Mouse (Mus musculus): ENCODE results near the gene Trmt11. TPM values are rescaled to one million over a fixed set of nuclear protein-coding genes. Genes with fewer than 3 reads are reported as not detected.
A peak's percentile ranks its signal among the peaks of the same experiment; 100 is the strongest.
"Not testable (repeated sequence)": the region's sequence is repeated elsewhere in the genome, so short reads cannot be mapped to it uniquely, and the experiment has no call there.

Gene Trmt11
- polyA plus RNA-seq, 1 experiment from 2014 or later: 31.6 TPM

DNA sequence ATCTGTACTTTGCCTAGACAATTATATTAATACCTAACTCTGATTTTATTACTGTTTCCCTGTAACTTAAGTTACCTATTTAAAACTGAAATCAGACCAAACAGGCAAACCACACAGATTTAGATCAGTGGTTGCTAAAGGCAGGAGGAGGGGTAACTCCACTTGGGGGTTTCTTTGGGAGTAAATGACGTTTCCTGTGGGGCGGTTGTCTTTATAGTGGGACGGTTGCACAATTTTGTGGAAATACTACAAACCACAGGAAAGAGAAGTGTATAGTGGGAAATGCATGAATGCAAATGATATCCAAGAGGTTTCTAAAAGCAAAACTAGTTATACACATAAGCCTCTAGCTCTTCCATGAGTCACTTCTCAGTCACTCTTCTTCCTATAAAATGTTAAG lies 50.6 kb downstream of the Trmt11 start:
- no peaks in the 10 kb centered on the region for H3K27me3 ChIP-seq

DNA sequence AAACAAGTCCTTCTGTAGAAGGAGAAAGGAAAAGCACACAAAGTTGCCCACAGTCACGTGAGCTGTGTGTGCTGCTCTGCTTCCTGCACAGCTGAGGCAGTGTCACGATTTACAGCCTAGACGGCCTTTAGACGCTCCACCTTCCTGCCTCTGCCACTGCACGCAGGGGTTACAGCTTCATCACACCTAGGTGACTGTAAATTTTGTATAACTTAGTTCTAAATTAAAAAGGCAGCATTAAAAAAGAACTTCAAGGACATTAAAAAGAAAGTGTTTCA lies 62.1 kb downstream of the Trmt11 start:
- Histone ChIP-seq H3K4me1 (no peaks in the 10 kb centered on the region), H3K27ac (no peak overlapping the region), H3K4me2 (no peak overlapping the region), H3K9ac (no peak overlapping the region), H3K9me3 (replicated peaks) (no peaks in the 10 kb centered on the region), H3K4me3 (no peak overlapping the region), H3K27me3 (no peaks in the 10 kb centered on the region), H3K36me3 (ENCODE audit: poor library complexity, severe bottlenecking) (peaks cover 30% of the 10 kb centered on the region)
- WGBS: 88% methylated on average over 5 of the region's 5 CpGs
- ATAC-seq: peak; percentile 29; the same call in 1 of the 2 replicates

More for the DNA sequence above, 50.6 kb downstream of the Trmt11 start:
- no peaks in the 10 kb centered on the region for H3K9me3 ChIP-seq (replicated peaks)
- peaks cover 44% of the 10 kb centered on the region for H3K36me3 ChIP-seq (ENCODE audit: poor library complexity, severe bottlenecking)
- H3K9ac ChIP-seq: no peak overlapping the region
- no peaks in the 10 kb centered on the region for H3K4me1 ChIP-seq
- H3K27ac ChIP-seq: no peak overlapping the region
- 89% methylated on average over 3 of the region's 3 CpGs for WGBS
- no peak overlapping the region for H3K4me2 ChIP-seq
- no peak for ATAC-seq
- H3K4me3 ChIP-seq: no peak overlapping the region

DNA sequence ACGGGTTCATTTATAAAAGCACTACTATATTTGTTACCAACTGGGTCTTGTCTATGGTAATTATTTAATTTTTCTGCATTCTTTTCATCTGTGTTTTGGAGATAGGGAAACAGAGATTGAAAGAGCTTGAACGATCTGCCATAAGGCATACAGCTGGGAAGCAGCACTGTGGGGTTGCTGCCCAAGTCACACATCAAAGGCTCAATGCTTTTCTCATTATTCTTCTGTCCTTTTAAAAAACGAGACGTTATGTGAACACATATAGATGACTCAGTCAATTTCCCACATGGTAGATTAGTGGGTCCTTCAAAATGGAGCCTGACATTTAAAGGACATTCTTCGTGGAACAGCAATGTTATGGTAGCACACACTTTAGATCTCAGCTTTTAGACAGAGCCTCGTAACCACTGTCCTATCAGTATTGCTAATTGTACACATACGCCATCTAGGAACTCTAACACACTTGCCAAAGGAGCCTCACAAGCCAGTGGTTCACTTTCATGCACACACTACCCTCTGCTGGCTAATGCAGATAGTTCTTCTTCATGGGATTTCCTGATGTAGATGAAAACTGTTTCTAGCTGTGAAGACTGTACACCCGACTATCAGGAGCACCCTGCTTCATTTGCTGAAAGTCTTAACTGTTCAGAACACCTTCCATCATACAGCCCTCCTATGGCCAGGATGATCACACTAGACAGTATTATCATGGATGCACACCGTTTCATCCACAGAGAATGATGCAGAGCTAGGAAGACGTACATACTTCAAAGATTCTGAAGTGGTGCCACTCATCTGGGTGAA lies 62.6 kb downstream of the Trmt11 start:
- Histone ChIP-seq H3K4me1 (no peaks in the 10 kb centered on the region), H3K9me3 (replicated peaks) (no peaks in the 10 kb centered on the region), H3K27ac (no peak overlapping the region; the same call in 1 of the 2 replicates), H3K9ac (no peak overlapping the region), H3K4me2 (no peak overlapping the region), H3K4me3 (no peak overlapping the region), H3K27me3 (no peaks in the 10 kb centered on the region), H3K36me3 (ENCODE audit: poor library complexity, severe bottlenecking) (peaks cover 33% of the 10 kb centered on the region)
- ATAC-seq: peak; percentile 91
- 73% methylated on average over 10 of the region's 10 CpGs for WGBS

DNA sequence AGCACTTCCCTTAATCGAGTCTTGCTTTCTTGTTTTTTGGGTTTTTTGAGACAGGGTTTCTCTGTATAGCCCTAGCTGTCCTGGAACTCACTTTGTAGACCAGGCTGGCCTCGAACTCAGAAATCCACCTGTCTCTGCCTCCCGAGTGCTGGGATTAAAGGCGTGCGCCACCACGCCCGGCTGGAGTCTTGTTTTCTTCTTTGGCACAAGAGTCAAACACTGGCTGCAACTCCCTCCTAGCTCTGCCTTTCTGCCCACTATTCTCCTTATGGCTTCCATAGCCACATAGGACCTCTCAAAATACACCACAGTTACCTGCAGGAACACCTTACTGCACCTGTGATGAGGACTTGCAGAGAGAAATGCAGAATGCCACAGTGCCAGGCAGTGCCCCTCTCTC lies 64.6 kb downstream of the Trmt11 start:
- not testable (repeated sequence) for ATAC-seq; H3K4me2 ChIP-seq; H3K9ac ChIP-seq; H3K27ac ChIP-seq; H3K27me3 ChIP-seq; H3K4me3 ChIP-seq; H3K4me1 ChIP-seq; H3K9me3 ChIP-seq (replicated peaks)
- 96% methylated on average over 7 of the region's 7 CpGs for WGBS
- H3K36me3 ChIP-seq (ENCODE audit: poor library complexity, severe bottlenecking): peaks cover 30% of the 10 kb centered on the region

DNA sequence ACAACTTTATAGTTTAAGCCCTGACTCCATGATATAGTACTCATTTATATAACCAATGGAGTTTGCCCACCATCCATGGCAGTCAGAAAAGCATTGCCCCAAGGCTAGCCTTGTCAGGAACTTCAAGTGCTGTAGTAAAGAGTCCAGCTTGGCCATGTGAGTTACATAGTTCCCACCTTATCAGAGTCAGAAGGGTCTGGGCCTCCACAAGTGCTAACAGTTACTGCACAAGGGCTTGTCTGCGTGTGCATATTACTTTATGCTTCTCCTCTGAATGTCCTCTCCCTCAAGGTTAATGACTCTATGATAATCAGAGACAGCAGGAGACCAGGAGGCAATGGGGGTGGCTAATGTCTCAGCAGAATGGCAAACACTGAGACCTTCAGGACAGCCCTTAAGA lies 73.4 kb downstream of the Trmt11 start:
- Histone ChIP-seq H3K9me3 (replicated peaks) (no peaks in the 10 kb centered on the region), H3K4me2 (no peak overlapping the region), H3K36me3 (ENCODE audit: poor library complexity, severe bottlenecking) (peaks cover 5% of the 10 kb centered on the region; the same call in 1 of the 2 replicates), H3K27me3 (no peaks in the 10 kb centered on the region), H3K9ac (no peak overlapping the region), H3K4me1 (no peaks in the 10 kb centered on the region), H3K27ac (no peak overlapping the region), H3K4me3 (no peak overlapping the region)
- no peak for ATAC-seq
- WGBS: 95% methylated on average over 1 of the region's 1 CpGs

DNA sequence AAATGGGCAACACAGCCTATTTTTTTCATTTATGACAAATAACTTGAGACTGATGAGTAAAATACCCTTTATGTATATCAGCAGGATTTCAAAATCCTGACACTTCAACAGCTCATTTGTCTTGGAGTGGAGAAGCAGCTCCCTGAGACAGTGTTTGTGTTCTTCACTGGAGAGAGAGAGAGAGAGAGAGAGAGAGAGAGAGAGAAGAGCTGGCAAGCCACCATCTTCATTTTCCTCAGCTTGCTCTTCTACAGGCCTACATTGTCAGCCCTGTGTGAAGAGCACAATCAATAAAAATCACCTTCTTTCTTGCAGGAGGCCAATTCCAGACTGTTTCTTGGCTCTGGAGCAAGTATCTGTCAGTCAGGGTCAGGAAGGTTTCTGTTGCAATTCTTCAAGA lies 78.8 kb downstream of the Trmt11 start:
- H3K4me1 ChIP-seq: no peaks in the 10 kb centered on the region

DNA sequence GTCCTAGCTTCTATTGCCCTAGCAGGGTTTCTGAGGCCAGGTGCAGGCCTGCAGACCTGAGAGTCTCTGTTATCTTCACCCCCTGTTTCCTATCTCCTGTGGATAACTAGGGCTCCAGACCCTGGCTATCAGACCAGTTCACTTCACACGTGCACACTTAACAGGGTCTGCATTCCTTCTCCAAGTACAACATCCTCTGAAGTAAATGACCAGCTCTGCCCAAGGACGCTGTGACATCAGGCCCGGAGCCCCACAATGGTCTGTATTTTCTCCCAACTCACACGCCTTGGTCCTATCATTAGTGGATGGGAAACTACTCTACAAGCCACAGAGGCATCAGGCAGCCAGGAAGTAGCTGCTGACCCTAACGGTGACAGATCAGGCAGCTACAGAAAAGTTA lies 81.4 kb downstream of the Trmt11 start:
- no peak overlapping the region for H3K4me2 ChIP-seq
- H3K36me3 ChIP-seq (ENCODE audit: poor library complexity, severe bottlenecking): no peaks in the 10 kb centered on the region
- H3K27me3 ChIP-seq: no peaks in the 10 kb centered on the region
- H3K4me1 ChIP-seq: no peaks in the 10 kb centered on the region
- no peak overlapping the region for H3K27ac ChIP-seq
- no peak overlapping the region for H3K4me3 ChIP-seq
- WGBS: 90% methylated on average over 5 of the region's 5 CpGs
- no peak overlapping the region for H3K9ac ChIP-seq
- H3K9me3 ChIP-seq (replicated peaks): no peaks in the 10 kb centered on the region
- no peak for ATAC-seq

More for the DNA sequence above, 78.8 kb downstream of the Trmt11 start:
- H3K4me2 ChIP-seq: no peak overlapping the region
- H3K9ac ChIP-seq: no peak overlapping the region
- H3K27ac ChIP-seq: no peak overlapping the region
- H3K4me3 ChIP-seq: no peak overlapping the region
- H3K27me3 ChIP-seq: no peaks in the 10 kb centered on the region
- ATAC-seq: no peak
- no peaks in the 10 kb centered on the region for H3K9me3 ChIP-seq (replicated peaks)
- no peaks in the 10 kb centered on the region for H3K36me3 ChIP-seq (ENCODE audit: poor library complexity, severe bottlenecking)

DNA sequence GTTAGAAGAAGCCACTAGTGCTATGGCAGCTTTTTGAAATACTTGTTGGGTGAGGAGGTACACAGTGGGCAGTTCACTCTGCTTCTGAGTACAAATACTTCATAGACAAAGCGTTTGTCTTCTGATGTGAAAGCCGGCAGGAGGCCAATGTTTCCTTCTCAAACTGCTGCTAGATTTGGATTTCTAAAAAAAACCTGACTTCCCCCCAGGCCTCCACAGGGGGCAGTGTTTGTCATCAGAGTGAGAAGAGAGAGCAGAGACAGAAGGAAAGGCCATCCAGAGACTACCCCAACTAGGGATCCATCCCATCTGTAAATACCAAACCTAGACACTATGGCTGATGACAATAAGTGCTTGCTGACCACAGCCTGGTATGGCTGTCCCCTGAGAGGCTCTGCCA lies 83.3 kb downstream of the Trmt11 start:
- 72% methylated on average over 2 of the region's 2 CpGs for WGBS
- no peak overlapping the region for H3K4me2 ChIP-seq
- H3K4me1 ChIP-seq: no peaks in the 10 kb centered on the region
- no peak overlapping the region for H3K9ac ChIP-seq
- H3K27me3 ChIP-seq: no peaks in the 10 kb centered on the region
- ATAC-seq: no peak
- no peak overlapping the region for H3K4me3 ChIP-seq
- H3K36me3 ChIP-seq (ENCODE audit: poor library complexity, severe bottlenecking): no peaks in the 10 kb centered on the region
- H3K9me3 ChIP-seq (replicated peaks): no peaks in the 10 kb centered on the region
- no peak overlapping the region for H3K27ac ChIP-seq

DNA sequence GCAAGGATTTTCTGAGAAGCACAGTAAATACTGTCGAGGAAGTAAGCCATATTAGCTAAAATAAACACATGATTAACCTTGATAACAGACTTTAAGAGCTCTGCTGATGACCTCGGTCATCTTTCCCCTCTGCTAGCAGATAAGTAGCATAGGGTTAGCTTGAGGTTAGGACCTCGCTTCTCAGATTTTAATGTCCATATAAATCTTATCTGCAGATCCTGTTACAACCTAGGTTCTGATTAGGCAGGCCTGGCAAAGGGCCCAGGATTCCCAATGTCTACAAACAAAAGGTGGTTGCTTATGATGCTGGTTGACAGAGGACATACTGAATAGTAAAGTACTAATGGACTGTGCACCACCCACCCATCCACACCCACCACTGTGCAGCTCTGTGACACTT lies 83.8 kb downstream of the Trmt11 start:
- WGBS: 80% methylated on average over 3 of the region's 3 CpGs
- Histone ChIP-seq H3K36me3 (ENCODE audit: poor library complexity, severe bottlenecking) (no peaks in the 10 kb centered on the region), H3K27me3 (no peaks in the 10 kb centered on the region), H3K4me3 (no peak overlapping the region), H3K4me1 (no peaks in the 10 kb centered on the region), H3K9ac (no peak overlapping the region), H3K27ac (no peak overlapping the region), H3K9me3 (replicated peaks) (no peaks in the 10 kb centered on the region), H3K4me2 (no peak overlapping the region)
- 0 out of 2 replicates have a peak, but pooled peaks have one; percentile 10 for ATAC-seq

DNA sequence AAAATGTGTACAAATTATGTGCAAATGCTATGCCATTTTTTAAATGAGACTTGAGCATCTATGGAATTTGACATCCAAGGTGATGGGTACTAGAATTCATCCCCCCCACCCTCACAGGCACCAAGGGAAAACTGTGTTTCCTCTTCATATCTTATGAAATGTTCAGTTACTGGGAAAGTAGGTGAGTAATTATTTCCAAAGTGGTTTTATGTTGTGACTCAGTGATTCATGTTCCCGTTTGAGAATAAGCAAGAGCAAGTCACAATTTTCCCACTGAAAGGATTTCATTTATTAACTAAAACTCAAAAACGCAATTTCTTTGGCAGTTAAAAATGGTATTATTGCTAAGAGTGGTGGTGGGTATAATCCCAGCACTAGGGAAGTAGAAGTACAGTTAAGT lies 95.8 kb downstream of the Trmt11 start:
- no peak for ATAC-seq
- H3K4me1 ChIP-seq: no peaks in the 10 kb centered on the region
- no peaks in the 10 kb centered on the region for H3K36me3 ChIP-seq (ENCODE audit: poor library complexity, severe bottlenecking)
- H3K9ac ChIP-seq: no peak overlapping the region
- 87% methylated on average over 2 of the region's 2 CpGs for WGBS
- H3K27ac ChIP-seq: no peak overlapping the region
- H3K4me3 ChIP-seq: no peak overlapping the region
- H3K4me2 ChIP-seq: no peak overlapping the region
- no peaks in the 10 kb centered on the region for H3K27me3 ChIP-seq
- no peaks in the 10 kb centered on the region for H3K9me3 ChIP-seq (replicated peaks)

DNA sequence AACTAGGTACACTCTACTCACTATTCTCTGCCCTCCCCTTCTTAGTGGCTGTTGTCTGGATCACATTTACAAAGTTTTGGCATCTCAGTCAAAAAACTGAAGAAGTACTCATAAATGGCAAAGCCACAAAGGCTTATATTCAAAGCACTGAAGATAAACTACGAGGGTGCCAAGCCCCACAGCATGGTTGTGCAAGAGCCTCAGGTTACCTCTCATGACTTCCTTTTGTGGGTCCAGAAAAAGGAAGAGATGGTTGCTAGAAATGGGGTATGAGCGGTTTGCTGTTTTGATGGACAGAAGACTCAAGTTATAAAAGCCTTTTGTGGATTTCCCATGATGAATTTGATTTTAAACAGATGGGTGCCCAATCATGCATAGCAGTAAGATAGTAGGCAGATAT lies 97.4 kb downstream of the Trmt11 start:
- Histone ChIP-seq H3K27ac (no peak overlapping the region), H3K27me3 (no peaks in the 10 kb centered on the region), H3K9me3 (replicated peaks) (no peaks in the 10 kb centered on the region), H3K4me1 (no peaks in the 10 kb centered on the region), H3K36me3 (ENCODE audit: poor library complexity, severe bottlenecking) (no peaks in the 10 kb centered on the region), H3K4me2 (no peak overlapping the region), H3K9ac (no peak overlapping the region), H3K4me3 (no peak overlapping the region)
- ATAC-seq: no peak
- 80% methylated on average over 2 of the region's 2 CpGs for WGBS

DNA sequence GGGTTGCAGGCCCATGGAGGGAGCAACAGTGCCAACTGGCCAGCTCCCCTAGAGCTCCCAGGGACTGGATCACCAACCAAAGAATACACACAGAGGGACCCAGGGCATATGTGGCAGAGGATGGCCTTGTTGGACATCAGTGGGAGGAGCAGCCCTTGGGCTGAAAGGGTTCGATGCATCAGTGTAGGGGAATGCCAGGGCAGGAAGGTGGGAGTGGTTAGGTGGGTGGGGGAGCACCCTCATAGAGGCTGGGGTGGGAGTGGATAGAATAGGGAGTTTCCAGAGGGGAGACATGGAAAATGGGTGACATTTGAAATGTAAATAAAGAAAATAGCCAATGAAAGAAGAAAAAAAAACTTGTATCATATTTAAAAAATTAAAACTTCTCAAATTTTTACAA lies 97.8 kb downstream of the Trmt11 start:
- Histone ChIP-seq H3K36me3 (ENCODE audit: poor library complexity, severe bottlenecking) (no peaks in the 10 kb centered on the region), H3K9ac (no peak overlapping the region), H3K4me1 (no peaks in the 10 kb centered on the region), H3K4me2 (no peak overlapping the region), H3K4me3 (no peak overlapping the region), H3K9me3 (replicated peaks) (no peaks in the 10 kb centered on the region), H3K27me3 (no peaks in the 10 kb centered on the region), H3K27ac (no peak overlapping the region)
- WGBS: 90% methylated on average over 1 of the region's 1 CpGs
- ATAC-seq: no peak

DNA sequence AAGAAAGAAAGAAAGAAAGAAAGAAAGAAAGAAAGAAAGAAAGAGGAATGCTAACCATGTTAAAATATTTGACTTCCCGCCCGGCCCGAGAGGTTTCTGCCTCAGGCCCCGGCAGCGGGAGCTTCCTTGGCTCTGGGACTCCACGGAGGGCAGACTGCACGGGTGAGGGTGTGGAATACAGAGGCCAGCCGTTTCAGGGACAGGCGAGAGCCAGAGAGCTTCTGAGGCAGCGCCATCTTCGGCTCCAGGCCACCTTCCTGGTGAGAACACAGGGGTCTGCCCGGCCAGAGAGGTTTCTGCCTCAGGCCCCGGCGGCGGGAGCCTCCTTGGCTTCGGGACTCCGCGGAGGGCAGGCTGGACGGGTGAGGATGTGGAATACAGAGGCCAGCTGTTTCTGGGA lies 102.3 kb downstream of the Trmt11 start:
- H3K27ac ChIP-seq; ATAC-seq; H3K27me3 ChIP-seq; H3K9ac ChIP-seq; H3K4me2 ChIP-seq; H3K9me3 ChIP-seq (replicated peaks); H3K4me3 ChIP-seq; H3K4me1 ChIP-seq; H3K36me3 ChIP-seq (ENCODE audit: poor library complexity, severe bottlenecking): not testable (repeated sequence)
- WGBS: 81% methylated on average over 19 of the region's 19 CpGs
